Mouse (Mus musculus): Measurements from ENCODE around the gene Slc9a1.

Gene Slc9a1

DNA sequence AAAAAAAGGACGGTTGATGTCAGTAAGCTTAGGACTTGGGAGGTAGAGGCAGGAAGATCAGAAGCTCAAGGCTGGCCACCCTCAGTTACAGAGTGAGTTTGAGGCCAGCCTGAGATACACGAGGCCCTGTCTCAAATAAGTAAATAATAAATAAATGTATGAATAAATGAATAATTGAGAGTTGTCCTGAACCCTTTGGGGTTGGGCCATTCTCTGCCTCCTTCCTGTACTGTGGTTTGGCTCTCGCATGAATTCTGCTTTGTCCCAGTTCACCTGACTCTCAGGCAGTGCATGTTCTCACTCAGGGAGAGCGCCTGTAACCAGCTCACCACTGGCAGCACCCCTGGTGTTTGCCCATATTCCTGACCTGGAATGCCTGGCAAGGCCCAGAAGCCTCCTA, 4.5 kb downstream of the Slc9a1 start:
- DNase-seq (ENCODE audit: low read depth, low spot score): peak; percentile 1

DNA sequence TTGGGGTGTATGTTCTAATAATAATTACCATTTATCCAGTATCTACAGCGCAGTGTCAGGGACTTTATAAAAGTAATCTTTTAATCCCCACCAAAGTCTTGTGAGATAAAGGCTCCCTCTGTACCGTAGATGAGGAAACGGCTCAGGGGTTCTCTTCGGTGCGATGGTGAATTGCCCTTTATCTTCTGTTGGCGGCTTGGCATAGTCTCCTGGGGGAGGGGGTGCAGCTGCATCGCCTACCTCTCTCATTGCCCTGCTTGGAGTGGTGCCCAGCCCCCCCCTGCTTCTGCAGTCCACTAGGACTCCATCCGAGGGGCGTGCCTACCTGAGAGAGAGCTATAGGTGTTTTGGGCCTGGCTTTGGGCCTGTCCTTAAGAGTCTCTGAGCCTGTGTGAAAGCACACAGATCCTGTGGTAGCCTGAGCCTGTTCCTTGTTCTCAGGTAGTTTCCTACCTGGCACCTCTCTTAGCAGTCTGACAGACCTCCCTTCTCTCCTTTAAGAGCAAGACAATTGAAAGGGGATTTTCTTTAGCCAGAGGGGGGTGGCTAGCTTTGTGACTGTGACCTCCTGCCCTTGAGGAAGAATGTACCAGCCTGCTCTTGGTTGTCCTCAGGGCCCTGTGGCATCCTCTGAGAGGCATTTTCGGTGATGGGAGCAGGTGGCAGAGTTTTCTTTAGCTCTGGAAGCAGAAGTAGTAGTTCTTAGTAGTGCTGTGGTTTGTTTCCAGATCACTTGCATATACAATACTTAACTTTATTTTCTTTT, 6.5 kb downstream of the Slc9a1 start:
- peak; percentile 52 for DNase-seq (ENCODE audit: low read depth, low spot score)

DNA sequence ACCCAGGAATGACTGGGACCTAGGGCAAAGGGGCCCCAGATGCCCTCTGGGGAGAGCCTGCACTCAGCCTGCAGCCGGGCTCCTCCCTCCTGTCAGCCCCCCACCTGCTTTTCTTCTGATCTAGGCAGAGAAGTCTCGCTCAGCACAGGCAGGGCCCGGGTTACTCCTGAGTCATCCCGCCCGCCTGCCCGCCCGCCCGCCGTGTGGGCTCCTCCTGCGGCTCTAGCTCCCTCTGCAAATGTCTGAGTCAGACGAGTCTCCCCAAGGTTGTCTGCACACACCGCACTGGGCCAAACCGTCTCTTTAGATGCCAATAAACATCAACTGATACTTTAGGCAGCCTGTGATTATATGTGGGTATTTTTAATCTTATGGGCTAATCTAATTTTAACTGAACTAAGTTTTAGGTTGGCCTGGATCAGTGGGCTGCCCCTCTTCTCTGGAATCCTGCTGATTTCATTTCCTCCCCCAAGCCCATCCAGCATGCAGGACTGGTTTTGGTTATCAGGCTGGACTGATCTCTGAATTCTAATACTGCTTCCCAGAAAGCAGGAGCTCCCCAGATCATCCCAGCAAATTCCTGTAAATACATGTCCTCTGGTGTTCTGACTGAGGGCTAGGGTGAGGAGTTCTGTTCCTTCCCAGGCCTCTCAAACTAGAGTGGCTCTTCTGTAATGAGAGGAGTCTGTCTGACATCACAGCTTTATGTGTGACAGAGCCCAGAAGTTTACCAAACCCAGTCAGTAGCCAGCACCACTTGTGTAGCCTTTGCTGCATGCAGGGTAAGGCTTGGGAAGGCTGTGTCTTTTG, 8.9 kb downstream of the Slc9a1 start:
- DNase-seq (ENCODE audit: low read depth, low spot score): peak; percentile 87

- DNase-seq (ENCODE audit: low read depth, low spot score): no peak
Observed at GRCm38 (mm10) chr4:133379046-133379347, 9.5 kb downstream of the Slc9a1 start.

GRCm38 (mm10) chr4:133379861-133380260, 10.4 kb downstream of the Slc9a1 start:
- no peak for DNase-seq (ENCODE audit: low read depth, low spot score)

GRCm38 (mm10) chr4:133380532-133380931, 11.0 kb downstream of the Slc9a1 start:
- DNase-seq (ENCODE audit: low read depth, low spot score): peak; percentile 78

DNA sequence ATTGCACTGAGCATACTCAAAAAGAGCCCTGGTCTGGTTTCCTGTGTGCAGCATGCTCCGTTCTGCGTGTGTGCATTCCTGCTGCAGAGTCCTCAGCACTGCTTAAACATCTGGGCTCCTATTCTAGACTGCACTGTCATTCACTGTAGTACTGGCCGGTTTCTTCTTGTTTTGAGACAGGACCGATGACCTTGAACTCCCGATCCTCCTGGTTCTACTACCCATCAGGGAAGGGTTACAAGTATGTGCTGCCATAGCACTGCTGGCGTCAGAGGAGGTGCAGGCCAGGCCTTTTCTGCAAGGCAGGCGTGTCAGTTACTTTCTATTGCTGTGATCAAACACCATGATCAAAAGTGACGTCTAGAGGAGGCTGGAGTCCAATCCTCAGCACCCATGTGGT, 11.6 kb downstream of the Slc9a1 start:
- peak; percentile 90 for DNase-seq (ENCODE audit: low read depth, low spot score)

DNA sequence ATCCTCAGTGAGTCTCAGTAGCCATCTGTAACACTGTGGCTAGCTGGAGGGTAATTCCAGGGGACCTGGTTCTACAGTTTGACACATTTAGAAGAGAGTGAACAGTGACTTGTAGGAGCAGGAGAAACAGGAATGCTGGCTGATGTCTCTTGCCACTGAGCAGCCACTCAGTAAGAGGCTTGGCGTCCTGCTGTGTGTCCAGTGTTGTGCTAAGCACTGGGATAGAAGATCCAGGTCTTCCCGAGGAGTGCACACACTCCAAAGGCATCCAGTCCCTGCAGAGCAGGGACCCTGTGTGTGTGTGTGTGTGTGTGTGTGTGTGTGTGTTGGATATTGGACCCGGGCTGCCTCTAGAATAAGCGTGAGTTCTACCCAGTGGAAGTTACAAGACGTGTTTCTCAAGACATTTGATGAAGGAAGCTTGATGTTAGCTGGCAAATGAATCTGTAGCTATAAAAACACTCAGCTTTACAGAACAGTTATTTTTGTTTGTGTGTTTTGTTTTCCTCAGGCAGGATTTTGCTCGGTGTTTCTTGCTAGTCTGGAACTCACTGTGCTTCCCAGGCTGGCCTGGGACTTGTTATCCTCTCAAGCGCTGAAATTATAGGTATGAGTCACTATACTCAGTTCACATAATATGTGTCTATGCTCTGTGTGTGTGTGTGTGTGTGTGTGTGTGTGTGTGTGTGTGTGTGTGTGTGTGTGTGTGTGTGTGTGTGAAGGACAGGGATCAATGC, 16.7 kb downstream of the Slc9a1 start:
- peak; percentile 89 for DNase-seq (ENCODE audit: low read depth, low spot score)

DNA sequence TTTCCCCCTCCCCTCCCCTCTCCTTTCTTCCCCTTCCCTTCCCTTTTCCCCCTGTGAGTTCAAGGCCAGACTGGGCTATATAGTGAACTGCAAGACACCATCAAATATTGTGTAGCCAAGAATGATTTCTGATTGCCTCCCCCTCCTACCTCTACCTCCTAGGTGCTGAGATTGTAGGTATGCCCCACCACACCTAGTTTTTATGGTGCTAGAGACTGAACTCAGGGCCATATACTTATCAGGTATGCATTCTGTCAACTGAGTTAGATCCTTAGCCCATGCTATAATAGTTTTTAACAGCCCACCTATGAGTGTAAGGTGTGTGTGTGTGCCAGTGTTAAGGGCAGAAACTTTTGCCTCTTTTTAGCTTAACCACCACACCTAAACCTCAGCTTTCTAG, 17.5 kb downstream of the Slc9a1 start:
- DNase-seq (ENCODE audit: low read depth, low spot score): no peak

- no peak for DNase-seq (ENCODE audit: low read depth, low spot score)
Observed at GRCm38 (mm10) chr4:133388781-133389552, 19.5 kb downstream of the Slc9a1 start.

DNA sequence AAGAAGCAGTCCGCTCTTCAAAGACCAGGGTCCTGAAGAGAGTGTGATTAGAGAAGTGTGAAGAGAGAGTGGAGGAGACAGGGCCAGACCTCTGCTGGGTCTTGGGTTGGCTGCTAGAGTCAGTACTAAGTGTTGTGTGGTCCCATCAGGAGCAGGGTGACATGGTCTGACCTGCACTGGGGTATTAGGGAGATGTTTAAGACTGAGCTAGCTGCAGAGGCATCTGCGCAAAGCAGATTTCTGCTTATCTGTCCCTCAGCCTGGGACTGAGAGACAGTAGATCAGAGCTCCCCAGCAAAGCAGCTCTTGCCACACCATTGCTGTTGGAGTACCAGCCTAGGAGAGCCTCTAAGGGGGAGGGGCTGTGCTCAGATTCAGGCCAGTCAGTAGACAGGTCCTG, 20.5 kb downstream of the Slc9a1 start:
- no peak for DNase-seq (ENCODE audit: low read depth, low spot score)

- peak; percentile 53 for DNase-seq (ENCODE audit: low read depth, low spot score)
Observed at GRCm38 (mm10) chr4:133390585-133390984, 21.1 kb downstream of the Slc9a1 start.

- no peak for DNase-seq (ENCODE audit: low read depth, low spot score)
Observed at GRCm38 (mm10) chr4:133391185-133392040, 21.9 kb downstream of the Slc9a1 start.

DNA sequence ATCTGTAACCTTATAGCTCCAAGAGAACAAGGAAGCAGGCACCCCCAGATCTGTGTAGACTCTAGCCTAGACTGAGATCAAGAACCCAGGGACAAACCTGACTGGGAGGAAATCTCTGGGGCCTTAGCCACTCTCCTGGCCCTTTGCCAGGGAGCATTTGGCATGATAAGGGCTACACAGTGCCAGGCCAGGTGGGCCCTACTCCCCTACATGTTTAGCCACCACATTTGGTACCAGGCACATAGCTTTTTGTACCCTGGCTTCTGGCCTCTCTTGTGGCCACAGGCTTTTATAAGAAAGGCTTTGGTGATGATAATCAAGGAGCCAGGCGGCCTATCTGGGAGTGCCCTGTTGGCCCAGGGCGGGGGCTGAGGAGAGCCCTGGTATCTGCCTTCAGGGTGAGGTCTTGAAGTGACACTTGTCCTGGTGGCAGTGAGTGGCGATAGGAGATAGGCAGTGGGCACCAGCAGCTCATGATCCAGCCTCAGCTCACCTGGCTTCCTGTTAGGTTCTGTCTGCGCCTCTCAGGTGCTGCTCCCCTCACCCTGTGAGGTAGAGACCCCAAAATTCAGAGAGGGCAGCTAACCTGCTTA, 25.6 kb downstream of the Slc9a1 start:
- no peak for DNase-seq (ENCODE audit: low read depth, low spot score)

GRCm38 (mm10) chr4:133396079-133396478, 26.6 kb downstream of the Slc9a1 start:
- DNase-seq (ENCODE audit: low read depth, low spot score): no peak

DNA sequence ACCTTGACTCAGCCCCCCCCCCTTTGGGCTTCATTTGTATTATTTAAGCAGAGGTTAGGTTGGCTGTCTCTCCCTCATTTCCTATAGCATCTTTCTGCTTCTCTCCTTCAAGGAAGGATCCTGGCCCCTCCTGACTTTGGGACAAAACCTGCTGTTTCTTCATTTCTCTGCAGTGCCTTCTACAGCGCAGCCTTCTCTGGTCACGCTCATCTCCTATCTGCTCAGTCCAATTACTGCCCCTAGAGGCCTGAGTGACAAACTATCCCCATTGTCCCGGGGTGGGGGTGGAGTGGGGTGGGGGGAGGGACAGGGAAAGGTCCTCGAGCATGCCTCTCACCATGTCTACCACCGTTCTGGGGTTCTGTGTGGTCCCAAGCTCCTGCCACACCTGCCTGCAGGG, 27.8 kb downstream of the Slc9a1 start:
- DNase-seq (ENCODE audit: low read depth, low spot score): peak; percentile 57

GRCm38 (mm10) chr4:133397961-133398360, 28.5 kb downstream of the Slc9a1 start:
- DNase-seq (ENCODE audit: low read depth, low spot score): no peak

DNA sequence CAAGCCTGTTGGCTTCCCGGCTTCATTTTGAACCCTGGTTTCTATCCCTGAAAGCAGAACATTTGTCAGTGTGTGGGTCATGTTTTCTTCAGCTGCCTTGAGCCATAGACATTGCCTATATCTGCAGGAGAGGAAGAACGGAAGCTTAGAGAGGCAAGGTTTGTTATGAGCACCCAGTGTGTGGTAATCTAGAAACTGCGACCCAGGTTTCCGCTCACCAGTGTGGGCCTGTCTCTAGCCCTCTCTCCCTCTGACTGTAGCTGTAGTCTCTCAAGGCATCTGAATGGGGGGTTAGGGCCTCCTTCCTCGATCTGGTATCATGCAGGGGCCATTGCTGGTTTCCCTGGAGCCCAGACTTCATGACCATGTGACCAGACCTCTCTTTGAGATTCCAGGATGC, 29.1 kb downstream of the Slc9a1 start:
- no peak for DNase-seq (ENCODE audit: low read depth, low spot score)

DNA sequence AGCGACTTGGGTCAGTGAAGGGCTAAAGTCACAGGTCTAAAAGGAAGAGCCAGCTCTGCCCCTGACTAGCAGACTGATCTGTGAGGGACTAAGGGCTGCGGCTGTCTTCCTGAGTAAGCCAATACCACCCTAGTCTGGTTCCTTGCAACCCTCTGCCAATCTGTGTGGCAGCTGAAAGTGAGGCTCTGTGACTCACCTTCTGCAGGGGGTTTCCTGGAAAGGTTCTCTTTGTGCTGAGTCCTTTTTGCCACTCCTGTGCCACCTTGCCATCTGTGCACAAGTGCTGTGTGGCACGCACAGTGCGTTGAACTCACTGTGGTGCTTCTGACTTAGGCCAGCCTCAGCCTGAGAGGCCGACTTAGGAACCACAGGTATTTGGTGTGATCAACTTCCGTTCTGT, 30.0 kb downstream of the Slc9a1 start:
- no peak for DNase-seq (ENCODE audit: low read depth, low spot score)

DNA sequence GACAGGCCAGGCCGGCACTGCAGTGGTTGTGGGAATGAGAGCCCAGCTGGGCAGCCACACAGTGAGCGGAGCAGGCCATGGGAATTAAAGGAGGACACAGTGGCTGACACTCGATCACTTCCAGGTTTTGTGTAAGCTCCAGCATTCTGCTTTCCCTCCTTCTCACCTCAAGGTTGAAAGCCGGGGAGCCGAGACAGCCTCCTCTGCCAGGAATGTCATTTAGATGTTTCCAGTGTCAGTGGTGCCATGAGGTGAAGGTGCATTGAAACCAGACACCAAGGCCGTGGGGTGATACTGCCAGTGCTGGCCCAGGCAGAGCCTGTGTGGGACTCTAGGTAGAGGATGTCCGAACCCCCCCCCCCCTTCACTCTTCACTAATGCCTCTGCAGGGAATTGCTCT, 30.6 kb downstream of the Slc9a1 start:
- DNase-seq (ENCODE audit: low read depth, low spot score): no peak

All from R1 (cell line).